Mouse (Mus musculus): ENCODE results near the gene Ifrd2. TPM values are rescaled to one million over a fixed set of nuclear protein-coding genes. Genes with fewer than 3 reads are reported as not detected.

Ifrd2 gene
- polyA plus RNA-seq, 1 experiment from 2014 or later, result 49.5 TPM

DNA sequence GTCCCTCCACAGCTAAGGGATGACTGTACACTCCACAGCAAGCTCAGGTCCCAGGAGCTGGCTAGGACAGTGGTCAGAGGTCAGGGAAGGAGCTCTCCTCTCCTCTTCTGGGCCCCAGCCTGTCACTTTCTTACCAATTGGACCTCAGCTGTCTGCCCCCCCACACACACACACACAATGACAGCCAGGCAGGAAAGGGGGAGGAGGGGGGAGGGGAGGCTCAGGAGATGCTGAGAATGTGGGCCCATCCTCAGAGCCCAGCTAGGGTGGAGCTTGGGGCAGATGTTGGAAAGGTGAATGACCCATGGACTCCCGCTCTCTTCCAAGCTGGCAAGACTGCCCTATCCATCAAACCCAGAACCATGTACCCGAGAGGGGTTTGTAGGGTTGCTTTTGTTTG, 19.6 kb downstream of the Ifrd2 start:
- no peaks in the 10 kb centered on the region for H3K9me3 ChIP-seq
- no peaks in the 10 kb centered on the region for H3K27me3 ChIP-seq
- no peak for ATAC-seq (ENCODE audit: low FRiP score, low read depth)
- peaks cover 93% of the 10 kb centered on the region for H3K4me1 ChIP-seq
- peak overlapping the region; percentile 67 for H3K27ac ChIP-seq
- WGBS, result 65% methylated on average over 2 of the region's 2 CpGs
- no peaks in the 10 kb centered on the region for H3K36me3 ChIP-seq
- H3K9ac ChIP-seq, result peak overlapping the region; percentile 62
- H3K4me3 ChIP-seq, result peak overlapping the region; percentile 33
- peak overlapping the region; percentile 63 for H3K4me2 ChIP-seq (replicated peaks)

DNA sequence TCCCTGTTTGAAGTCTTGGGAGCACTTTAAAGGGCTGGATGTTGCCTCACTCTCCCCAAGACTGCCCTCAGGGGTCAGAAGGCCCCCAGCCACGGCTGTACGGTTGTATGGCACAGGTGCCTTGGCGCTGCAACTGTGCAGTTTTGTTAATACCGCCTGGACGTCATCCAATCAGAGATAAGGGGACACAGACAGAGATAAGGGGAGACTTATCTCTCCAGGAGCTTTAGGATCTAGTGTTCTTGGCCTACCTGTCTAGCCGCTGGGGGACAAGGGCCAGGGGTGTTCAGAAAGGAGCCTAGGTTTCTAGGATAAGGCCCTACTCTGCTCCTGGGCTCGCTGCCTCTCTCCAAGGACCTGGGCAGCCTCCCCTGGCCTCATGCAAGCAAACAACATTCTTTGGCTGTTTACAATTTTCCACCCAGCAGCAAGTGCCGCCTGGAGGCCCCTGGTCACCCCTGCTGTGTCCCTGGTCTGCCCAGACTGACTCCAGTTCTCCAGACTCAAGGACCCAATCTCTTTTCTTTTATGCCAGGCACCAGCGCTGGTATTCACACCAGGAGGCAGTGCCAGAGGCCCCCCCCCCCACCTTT, 20.3 kb downstream of the Ifrd2 start:
- Histone ChIP-seq H3K4me3 (no peak overlapping the region), H3K9me3 (no peaks in the 10 kb centered on the region), H3K27ac (peak overlapping the region; percentile 67; the same call in 1 of the 2 replicates), H3K4me1 (peaks cover 91% of the 10 kb centered on the region), H3K9ac (peak overlapping the region; percentile 35), H3K27me3 (no peaks in the 10 kb centered on the region), H3K36me3 (no peaks in the 10 kb centered on the region), H3K4me2 (replicated peaks) (peak overlapping the region; percentile 63)
- no peak for ATAC-seq (ENCODE audit: low FRiP score, low read depth)
- 52% methylated on average over 9 of the region's 9 CpGs for WGBS

DNA sequence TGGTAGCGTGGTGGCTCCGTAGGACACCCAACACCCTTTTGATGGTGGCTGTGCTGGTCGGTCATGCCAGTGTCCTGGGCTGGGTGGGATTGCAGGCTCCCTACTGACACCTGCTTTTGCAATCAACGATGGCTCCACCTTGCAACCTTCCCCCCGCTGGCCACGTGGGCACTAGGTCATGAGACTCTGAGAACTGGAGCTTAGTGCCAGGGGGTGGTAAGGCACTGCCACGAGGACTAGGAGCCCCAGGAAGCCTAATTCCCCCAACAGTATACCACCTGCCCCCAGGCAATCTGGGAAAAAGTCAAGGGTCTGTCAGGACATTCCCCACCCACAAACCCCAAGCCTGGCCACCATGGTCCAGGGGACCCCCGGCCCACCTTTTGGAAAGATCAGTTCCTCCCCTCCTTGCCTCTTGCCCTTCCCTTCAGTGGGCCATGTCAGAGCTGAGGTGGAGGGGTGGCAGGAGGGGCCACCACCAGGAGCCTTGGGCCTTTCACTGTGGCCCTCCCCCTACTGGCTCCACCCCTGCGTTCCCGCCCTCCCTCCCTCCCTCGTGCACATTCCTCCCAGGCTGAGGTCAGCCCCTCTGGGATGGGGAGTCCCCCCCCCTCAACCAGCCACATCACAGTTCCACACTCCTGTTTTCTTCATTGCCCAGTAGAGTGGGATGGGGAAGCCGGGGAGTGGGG, 21.4 kb downstream of the Ifrd2 start, which contains the start of gene Sema3b:
TSS of gene Sema3b (minus strand) at position 489 of the 692 bp plus-strand sequence.
- H3K4me2 ChIP-seq (replicated peaks), result peak within 1 kb of the TSS; percentile 63
- peaks cover 88% of the 10 kb centered on the region for H3K4me1 ChIP-seq
- H3K9me3 ChIP-seq, result no peaks in the 10 kb centered on the region
- peaks cover 3% of the 10 kb centered on the region for H3K36me3 ChIP-seq
- ATAC-seq (ENCODE audit: low FRiP score, low read depth), result peak; percentile 14; the same call in 1 of the 2 replicates
- peak within 1 kb of the TSS; percentile 35 for H3K9ac ChIP-seq
- H3K4me3 ChIP-seq, result no peak within 1 kb of the TSS
- no peaks in the 10 kb centered on the region for H3K27me3 ChIP-seq
- peak within 1 kb of the TSS; percentile 67 for H3K27ac ChIP-seq
- 38% methylated on average over 11 of the region's 12 CpGs for WGBS

DNA sequence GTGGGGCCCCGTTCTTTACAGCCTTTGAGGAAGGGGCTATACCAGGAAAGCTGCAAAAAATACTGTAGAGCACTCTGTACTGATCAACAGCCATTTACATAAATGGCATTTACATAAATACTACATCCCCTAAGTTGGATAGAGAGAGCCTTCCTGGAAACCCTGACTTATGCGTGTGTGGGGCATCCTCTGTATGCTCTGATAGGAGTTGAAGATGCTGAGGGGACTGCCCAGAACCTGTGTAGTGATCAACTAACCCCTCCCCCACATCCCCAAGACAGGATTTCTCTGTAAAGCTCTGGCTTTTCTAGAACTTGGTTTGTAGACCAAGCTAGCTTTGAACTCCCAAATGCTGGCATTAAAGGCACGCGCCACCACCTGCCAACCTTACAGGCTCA, 22.0 kb downstream of the Ifrd2 start:
- no peaks in the 10 kb centered on the region for H3K27me3 ChIP-seq
- WGBS, result 58% methylated on average over 4 of the region's 4 CpGs
- no peaks in the 10 kb centered on the region for H3K9me3 ChIP-seq
- peak overlapping the region; percentile 67 for H3K27ac ChIP-seq
- H3K36me3 ChIP-seq, result peaks cover 9% of the 10 kb centered on the region
- no peak overlapping the region for H3K9ac ChIP-seq
- no peak overlapping the region for H3K4me3 ChIP-seq
- peaks cover 82% of the 10 kb centered on the region for H3K4me1 ChIP-seq
- H3K4me2 ChIP-seq (replicated peaks), result peak overlapping the region; percentile 63
- no peak for ATAC-seq (ENCODE audit: low FRiP score, low read depth)

DNA sequence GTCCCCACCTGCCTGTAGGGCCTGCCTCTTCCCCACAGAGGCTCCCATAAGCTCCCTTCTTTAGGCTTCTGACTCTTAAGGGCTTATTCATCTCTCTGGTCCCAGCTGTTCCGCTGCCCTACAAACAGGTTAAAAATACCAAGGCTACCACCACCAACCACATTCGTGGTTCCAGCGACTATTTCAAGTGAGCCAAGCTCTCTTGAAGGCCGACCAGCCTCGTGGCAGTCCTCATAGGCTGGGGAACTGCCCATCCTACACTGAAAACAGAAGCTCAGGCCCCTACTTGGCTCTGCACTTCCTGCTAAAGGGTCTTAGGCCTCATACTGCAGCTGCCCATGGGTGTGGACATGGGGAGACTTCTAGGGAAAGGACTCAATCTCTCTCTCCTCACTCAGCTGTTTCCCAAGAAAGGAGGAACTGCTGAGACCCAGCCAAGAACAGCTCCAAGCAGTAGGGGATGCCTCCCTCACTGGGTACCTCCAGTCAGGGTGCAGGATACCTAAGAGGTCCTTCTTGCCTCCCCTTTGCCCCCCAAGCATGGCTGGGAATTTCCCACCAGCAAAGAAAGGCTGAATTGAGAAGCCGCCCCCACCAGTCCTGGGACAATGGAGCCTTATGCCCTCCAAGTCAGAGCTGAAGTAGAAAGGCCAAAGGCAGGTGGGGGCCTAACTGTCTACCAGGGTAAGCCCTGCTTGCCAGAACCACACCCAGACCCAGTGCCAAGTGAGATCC, 24.2 kb downstream of the Ifrd2 start:
- Histone ChIP-seq H3K4me2 (replicated peaks) (peak overlapping the region; percentile 70), H3K27me3 (no peaks in the 10 kb centered on the region), H3K9me3 (no peaks in the 10 kb centered on the region), H3K27ac (peak overlapping the region; percentile 93), H3K4me1 (peaks cover 61% of the 10 kb centered on the region), H3K4me3 (peak overlapping the region; percentile 40), H3K36me3 (peaks cover 31% of the 10 kb centered on the region), H3K9ac (peak overlapping the region; percentile 66)
- WGBS, result 73% methylated on average over 6 of the region's 6 CpGs
- ATAC-seq (ENCODE audit: low FRiP score, low read depth), result 0 out of 2 replicates have a peak, but pooled peaks have one; percentile 2

DNA sequence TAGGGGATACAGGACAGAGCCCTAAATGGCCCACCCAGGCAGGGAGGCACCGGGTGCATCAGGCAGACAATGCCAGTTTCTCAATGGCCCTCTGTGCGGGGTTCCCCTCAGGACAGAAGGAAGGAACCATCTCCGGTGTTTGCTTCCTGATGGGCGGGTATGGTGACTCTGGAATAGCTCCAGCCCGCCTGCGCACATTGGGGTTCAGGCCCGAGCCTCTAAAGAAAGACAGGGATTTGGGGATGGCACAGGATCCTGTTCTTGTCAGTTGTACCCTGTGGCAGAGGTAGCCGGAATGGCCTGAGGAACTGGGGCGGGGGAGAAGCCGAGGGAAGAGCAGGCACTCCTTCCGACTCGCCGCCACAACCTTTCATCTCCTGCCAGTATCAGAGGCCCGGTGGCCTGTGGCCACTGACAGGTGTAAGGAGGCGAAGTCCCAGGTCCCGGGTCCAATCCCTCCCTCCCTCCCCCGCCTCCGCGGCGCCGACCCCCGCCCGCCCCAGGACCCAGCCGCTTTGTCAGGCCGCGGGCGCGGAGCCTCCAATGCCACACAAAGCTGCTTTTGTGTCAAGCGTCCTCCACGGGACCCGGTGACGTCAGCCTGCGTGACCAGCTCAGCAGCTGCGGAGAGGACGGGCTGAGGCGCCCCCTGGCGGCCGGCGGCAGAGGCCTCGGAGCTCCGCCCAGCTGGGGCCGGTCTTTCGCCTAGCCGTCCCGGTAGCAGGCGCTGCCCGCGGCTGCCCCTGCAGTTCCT, 24.9 kb downstream of the Ifrd2 start:
- H3K4me1 ChIP-seq, result peaks cover 53% of the 10 kb centered on the region
- H3K36me3 ChIP-seq, result peaks cover 36% of the 10 kb centered on the region
- H3K4me2 ChIP-seq (replicated peaks), result peak overlapping the region; percentile 70
- WGBS, result 7% methylated on average over 45 of the region's 48 CpGs
- no peaks in the 10 kb centered on the region for H3K27me3 ChIP-seq
- H3K4me3 ChIP-seq, result peak overlapping the region; percentile 40
- peak overlapping the region; percentile 66 for H3K9ac ChIP-seq
- no peaks in the 10 kb centered on the region for H3K9me3 ChIP-seq
- ATAC-seq (ENCODE audit: low FRiP score, low read depth), result peak; percentile 90
- peak overlapping the region; percentile 93 for H3K27ac ChIP-seq

DNA sequence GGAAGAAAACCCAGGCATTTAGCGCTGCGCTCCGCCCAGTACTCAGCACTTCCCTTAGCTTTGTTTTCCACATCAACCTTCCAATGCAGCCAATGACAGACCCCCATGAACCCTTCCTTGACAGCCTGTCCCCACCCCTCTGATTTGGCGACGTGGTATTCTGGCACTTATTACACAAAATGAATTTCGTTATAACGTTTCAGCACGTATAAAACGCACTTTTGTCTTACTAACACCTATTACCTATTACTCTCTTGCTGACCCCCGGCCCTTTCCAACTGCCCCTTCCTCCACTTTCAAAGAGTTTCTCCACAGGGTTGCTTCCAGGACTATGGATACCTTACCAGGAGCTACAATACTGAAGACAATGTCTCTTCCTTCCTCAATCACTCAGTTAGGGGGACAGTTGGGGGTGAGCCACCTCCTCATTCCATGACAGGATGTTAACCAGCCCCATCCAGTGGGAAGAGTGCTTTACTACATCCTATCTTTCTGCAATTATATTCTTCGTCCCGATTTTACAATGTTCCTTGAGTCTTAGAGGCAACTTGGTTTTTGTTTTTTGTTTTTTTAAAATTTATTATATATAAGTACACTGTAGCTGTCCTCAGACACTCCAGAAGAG, 25.6 kb downstream of the Ifrd2 start:
- H3K4me3 ChIP-seq, result peak overlapping the region; percentile 40
- no peaks in the 10 kb centered on the region for H3K9me3 ChIP-seq
- peaks cover 43% of the 10 kb centered on the region for H3K36me3 ChIP-seq
- ATAC-seq (ENCODE audit: low FRiP score, low read depth), result 0 out of 2 replicates have a peak, but pooled peaks have one; percentile 2
- peak overlapping the region; percentile 82; the same call in 1 of the 2 replicates for H3K27ac ChIP-seq
- WGBS, result 11% methylated on average over 12 of the region's 12 CpGs
- H3K9ac ChIP-seq, result peak overlapping the region; percentile 51
- no peaks in the 10 kb centered on the region for H3K27me3 ChIP-seq
- peak overlapping the region; percentile 70 for H3K4me2 ChIP-seq (replicated peaks)
- H3K4me1 ChIP-seq, result peaks cover 46% of the 10 kb centered on the region

DNA sequence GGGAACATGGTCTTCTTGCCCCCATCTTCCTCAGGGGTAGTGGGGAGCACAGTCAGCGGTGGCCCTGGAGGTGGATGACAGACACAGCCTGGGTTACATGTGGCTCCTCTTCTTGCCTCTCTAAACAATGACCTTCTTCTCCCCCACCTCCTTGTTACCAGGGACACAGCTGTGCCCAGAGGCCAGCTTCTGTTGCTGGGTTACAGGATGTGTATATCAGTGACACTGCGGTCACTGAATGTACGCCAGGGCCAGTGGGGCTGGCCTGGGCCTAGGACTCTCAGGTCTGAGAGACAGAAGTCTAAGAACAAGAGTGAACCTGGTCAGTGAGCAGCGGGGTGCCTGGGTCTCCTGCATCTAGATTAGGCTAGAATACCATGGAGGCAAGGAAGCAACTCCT, 27.6 kb downstream of the Ifrd2 start:
- Histone ChIP-seq H3K4me3 (no peak overlapping the region), H3K4me1 (peaks cover 28% of the 10 kb centered on the region), H3K27ac (no peak overlapping the region), H3K9ac (no peak overlapping the region), H3K4me2 (replicated peaks) (no peak overlapping the region), H3K27me3 (no peaks in the 10 kb centered on the region), H3K9me3 (no peaks in the 10 kb centered on the region), H3K36me3 (peaks cover 62% of the 10 kb centered on the region)
- no peak for ATAC-seq (ENCODE audit: low FRiP score, low read depth)
- WGBS, result 93% methylated on average over 4 of the region's 4 CpGs

DNA sequence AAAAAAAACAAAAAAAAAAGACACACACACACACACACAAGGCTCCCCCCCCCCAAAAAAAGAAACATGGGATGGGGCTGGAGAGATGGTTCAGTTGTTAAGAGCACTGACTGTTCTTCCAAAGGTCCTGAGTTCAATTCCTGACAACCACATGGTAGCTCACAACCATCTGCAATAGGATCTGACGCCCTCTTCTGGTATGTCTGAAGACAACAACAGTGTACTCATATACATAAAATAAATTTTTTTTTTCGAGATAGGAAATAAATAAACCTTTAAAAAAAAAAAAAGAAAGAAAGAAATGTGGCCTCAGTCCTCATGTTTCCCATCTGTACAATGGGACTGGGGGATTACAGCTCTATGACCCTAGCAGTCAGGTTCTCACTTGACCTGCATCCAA, 30.0 kb downstream of the Ifrd2 start:
- no peaks in the 10 kb centered on the region for H3K27me3 ChIP-seq
- no peak overlapping the region for H3K4me3 ChIP-seq
- H3K36me3 ChIP-seq, result peaks cover 75% of the 10 kb centered on the region
- ATAC-seq (ENCODE audit: low FRiP score, low read depth), result no peak
- no peaks in the 10 kb centered on the region for H3K9me3 ChIP-seq
- no peak overlapping the region for H3K27ac ChIP-seq
- 79% methylated on average over 2 of the region's 2 CpGs for WGBS
- H3K4me2 ChIP-seq (replicated peaks), result no peak overlapping the region
- H3K9ac ChIP-seq, result no peak overlapping the region
- peaks cover 4% of the 10 kb centered on the region for H3K4me1 ChIP-seq

DNA sequence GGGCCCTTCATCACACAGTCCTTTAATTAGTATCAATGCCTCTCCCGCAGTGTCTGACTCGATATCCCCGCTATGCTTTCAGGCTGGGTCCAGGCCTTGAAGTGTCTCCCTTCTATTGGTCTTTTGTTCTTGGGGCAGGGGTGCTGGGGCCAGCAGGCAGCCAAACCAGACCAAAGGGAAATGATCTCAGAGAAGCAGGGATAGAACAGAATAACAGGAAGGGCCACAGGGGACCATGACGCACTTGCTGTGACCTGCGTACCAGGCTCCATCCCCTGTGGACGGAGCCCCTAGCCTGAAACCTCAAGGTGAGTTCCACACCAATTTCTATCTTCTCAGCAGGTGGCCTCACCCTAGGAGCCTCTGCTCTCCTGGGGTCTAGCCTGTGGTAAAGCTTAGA, 30.7 kb downstream of the Ifrd2 start:
- Histone ChIP-seq H3K4me2 (replicated peaks) (no peak overlapping the region), H3K27ac (no peak overlapping the region), H3K4me1 (peaks cover 1% of the 10 kb centered on the region), H3K4me3 (no peak overlapping the region), H3K9me3 (no peaks in the 10 kb centered on the region), H3K36me3 (peaks cover 81% of the 10 kb centered on the region), H3K27me3 (no peaks in the 10 kb centered on the region), H3K9ac (no peak overlapping the region)
- WGBS, result 90% methylated on average over 6 of the region's 6 CpGs
- no peak for ATAC-seq (ENCODE audit: low FRiP score, low read depth)

DNA sequence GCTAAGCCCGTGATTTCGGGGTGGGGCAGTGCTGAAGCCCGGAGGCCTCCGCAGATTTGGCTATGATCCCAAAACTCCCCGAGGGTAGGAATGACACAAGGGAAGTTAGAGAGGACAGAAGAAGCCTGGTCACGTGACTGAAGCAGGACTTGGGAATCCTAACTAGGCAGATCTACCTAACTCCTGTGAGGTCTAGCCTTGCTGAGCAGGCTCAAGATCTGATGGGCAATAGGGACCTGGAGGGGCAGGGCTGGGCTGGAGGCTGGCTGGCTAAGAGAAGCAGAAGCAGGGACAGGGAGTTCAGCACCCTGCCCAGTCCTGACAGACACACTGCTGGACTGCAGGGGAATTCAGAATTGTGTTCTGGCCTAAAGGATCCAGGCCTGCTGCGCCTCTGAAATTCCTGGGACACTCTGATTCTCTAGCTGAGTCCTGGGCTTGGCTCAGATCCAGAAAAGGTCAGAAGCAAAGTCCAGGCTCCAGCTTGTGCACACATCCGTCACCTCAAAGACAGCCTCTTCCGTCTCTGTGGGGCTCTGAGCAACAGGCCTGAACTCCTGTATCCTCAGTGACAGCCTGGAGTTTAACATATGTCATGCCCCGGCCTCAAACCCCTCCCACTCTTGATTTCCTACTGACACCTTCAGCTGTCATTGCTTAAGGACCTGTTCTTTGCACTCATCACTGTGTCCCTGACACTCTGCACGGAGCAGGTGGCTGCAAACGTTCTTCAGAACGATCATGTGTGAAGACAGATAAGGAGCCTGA, 31.5 kb downstream of the Ifrd2 start:
- no peak overlapping the region for H3K4me3 ChIP-seq
- no peaks in the 10 kb centered on the region for H3K27me3 ChIP-seq
- H3K4me2 ChIP-seq (replicated peaks), result no peak overlapping the region
- no peaks in the 10 kb centered on the region for H3K9me3 ChIP-seq
- ATAC-seq (ENCODE audit: low FRiP score, low read depth), result no peak
- peaks cover 86% of the 10 kb centered on the region for H3K36me3 ChIP-seq
- WGBS, result 66% methylated on average over 13 of the region's 13 CpGs
- no peaks in the 10 kb centered on the region for H3K4me1 ChIP-seq
- no peak overlapping the region for H3K9ac ChIP-seq
- no peak overlapping the region for H3K27ac ChIP-seq

Data from limb, embryonic 13.5 days (tissue).